Mouse (Mus musculus): ENCODE data around the gene Mib2.
"Not testable (repeated sequence)": the region's sequence is repeated elsewhere in the genome, so short reads cannot be mapped to it uniquely, and the experiment has no call there.

Gene Mib2

GRCm38 (mm10) chr4:155645308-155645707 is 23.7 kb downstream of the Mib2 start, which contains the start of gene Gm10563:
Gene Gm10563 (minus strand): TSS chr4:155645408.
- in situ Hi-C loops (cut with MboI; ENCODE audit: low pct_unique_long_range_greater_than_20kb in 1 of 2, low sequenced_read_pairs in 2 of 2, unreplicated experiment in 1 of 2) = not testable (repeated sequence)

- in situ Hi-C loops (cut with MboI; ENCODE audit: low pct_unique_long_range_greater_than_20kb in 1 of 2, low sequenced_read_pairs in 2 of 2, unreplicated experiment in 1 of 2) = no loop called here
Measured at GRCm38 (mm10) chr4:155643531-155643930, 25.5 kb downstream of the Mib2 start.

- in situ Hi-C loops (cut with MboI; ENCODE audit: low pct_unique_long_range_greater_than_20kb in 1 of 2, low sequenced_read_pairs in 2 of 2, unreplicated experiment in 1 of 2) = no loop called here
Measured at GRCm38 (mm10) chr4:155635766-155636499, 33.1 kb downstream of the Mib2 start.

GRCm38 (mm10) chr4:155630267-155630666 is 38.7 kb downstream of the Mib2 start:
- in situ Hi-C loops (cut with MboI; ENCODE audit: low pct_unique_long_range_greater_than_20kb in 1 of 2, low sequenced_read_pairs in 2 of 2, unreplicated experiment in 1 of 2) = no loop called here

- in situ Hi-C loops (cut with MboI; ENCODE audit: low pct_unique_long_range_greater_than_20kb in 1 of 2, low sequenced_read_pairs in 2 of 2, unreplicated experiment in 1 of 2) = no loop called here
Measured at GRCm38 (mm10) chr4:155624338-155625291, 44.4 kb downstream of the Mib2 start, which contains the start of gene Cdk11b. Gene Cdk11b (plus strand): TSS chr4:155624854.

GRCm38 (mm10) chr4:155618321-155618720 is 50.7 kb downstream of the Mib2 start:
- in situ Hi-C loops (cut with MboI; ENCODE audit: low pct_unique_long_range_greater_than_20kb in 1 of 2, low sequenced_read_pairs in 2 of 2, unreplicated experiment in 1 of 2) = no loop called here

- in situ Hi-C loops (cut with MboI; ENCODE audit: low pct_unique_long_range_greater_than_20kb in 1 of 2, low sequenced_read_pairs in 2 of 2, unreplicated experiment in 1 of 2) = no loop called here
Measured at GRCm38 (mm10) chr4:155613264-155613663, 55.7 kb downstream of the Mib2 start.

GRCm38 (mm10) chr4:155611860-155612259 is 57.1 kb downstream of the Mib2 start:
- in situ Hi-C loops (cut with MboI; ENCODE audit: low pct_unique_long_range_greater_than_20kb in 1 of 2, low sequenced_read_pairs in 2 of 2, unreplicated experiment in 1 of 2) = no loop called here

- in situ Hi-C loops (cut with MboI; ENCODE audit: low pct_unique_long_range_greater_than_20kb in 1 of 2, low sequenced_read_pairs in 2 of 2, unreplicated experiment in 1 of 2) = no loop called here
Measured at GRCm38 (mm10) chr4:155606825-155607224, 62.2 kb downstream of the Mib2 start.

- in situ Hi-C loops (cut with MboI; ENCODE audit: low pct_unique_long_range_greater_than_20kb in 1 of 2, low sequenced_read_pairs in 2 of 2, unreplicated experiment in 1 of 2) = no loop called here
Measured at GRCm38 (mm10) chr4:155605132-155605531, 63.9 kb downstream of the Mib2 start.

Measured in mouse embryonic stem cell (cell line).